Mouse (Mus musculus): ENCODE results near the gene Olfr90. TPM values are rescaled to one million over a fixed set of nuclear protein-coding genes. Genes with fewer than 3 reads are reported as not detected.

The Olfr90 gene
- polyA plus RNA-seq, 1 experiment from 2014 or later = not detected

- Histone ChIP-seq H3K27ac (ENCODE audit: low read depth, low read length) (no peak overlapping the region), H3K9ac (ENCODE audit: low read depth, low read length) (no peak overlapping the region), H3K9me3 (ENCODE audit: control insufficient read depth, low read length) (no peaks in the 10 kb centered on the region), H3K4me1 (replicated peaks; ENCODE audit: control insufficient read depth, insufficient read depth, low read length) (no peaks in the 10 kb centered on the region), H3K36me3 (ENCODE audit: control insufficient read depth, insufficient read depth, low read length) (peaks cover 4% of the 10 kb centered on the region; the same call in 1 of the 2 replicates), H3K4me3 (ENCODE audit: low read depth, low read length) (no peak overlapping the region), H3K27me3 (replicated peaks; ENCODE audit: control insufficient read depth, insufficient read depth, low read length) (no peaks in the 10 kb centered on the region), H3K4me2 (no peak overlapping the region)
- ATAC-seq (replicated peaks; ENCODE audit: low FRiP score) = no peak
- no peak for DNase-seq (ENCODE audit: low spot score)
- WGBS = 53% methylated on average over 1 of the region's 1 CpGs
These were observed 20.4 kb downstream of the Olfr90 start for GRCm38 (mm10) chr17:37067861-37068260.

DNA sequence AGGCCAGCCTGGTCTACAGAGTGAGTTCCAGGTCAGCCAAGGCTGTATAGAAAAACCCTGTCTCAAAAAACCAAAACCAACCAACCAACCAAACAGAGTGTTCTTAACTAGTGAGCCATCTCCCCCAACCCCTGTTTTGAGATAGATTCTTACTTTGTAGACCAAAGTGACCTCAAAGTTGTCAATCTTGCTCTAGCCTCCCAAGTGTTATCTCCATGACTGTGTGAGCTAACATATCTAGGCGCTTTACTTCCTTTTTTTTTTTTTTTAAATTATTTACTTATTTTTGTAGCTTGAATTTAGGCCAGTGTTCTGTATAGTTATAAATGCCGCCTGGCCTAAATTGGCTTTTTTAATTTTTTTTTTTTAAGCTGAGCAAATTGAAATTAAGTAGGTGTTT, 22.3 kb downstream of the Olfr90 start:
- H3K27ac ChIP-seq (ENCODE audit: low read depth, low read length) = no peak overlapping the region
- no peak overlapping the region for H3K4me3 ChIP-seq (ENCODE audit: low read depth, low read length)
- ATAC-seq (replicated peaks; ENCODE audit: low FRiP score) = no peak
- no peak for DNase-seq (ENCODE audit: low spot score)
- peaks cover 4% of the 10 kb centered on the region; the same call in 1 of the 2 replicates for H3K36me3 ChIP-seq (ENCODE audit: control insufficient read depth, insufficient read depth, low read length)
- H3K4me2 ChIP-seq = no peak overlapping the region
- no peaks in the 10 kb centered on the region for H3K4me1 ChIP-seq (replicated peaks; ENCODE audit: control insufficient read depth, insufficient read depth, low read length)
- H3K9ac ChIP-seq (ENCODE audit: low read depth, low read length) = no peak overlapping the region
- WGBS = 73% methylated on average over 2 of the region's 2 CpGs
- no peaks in the 10 kb centered on the region for H3K27me3 ChIP-seq (replicated peaks; ENCODE audit: control insufficient read depth, insufficient read depth, low read length)
- H3K9me3 ChIP-seq (ENCODE audit: control insufficient read depth, low read length) = no peaks in the 10 kb centered on the region

- H3K4me3 ChIP-seq (ENCODE audit: low read depth, low read length) = no peak overlapping the region
- DNase-seq (ENCODE audit: low spot score) (no peak), ATAC-seq (replicated peaks; ENCODE audit: low FRiP score) (no peak)
- H3K9me3 ChIP-seq (ENCODE audit: control insufficient read depth, low read length) = no peaks in the 10 kb centered on the region
- no peaks in the 10 kb centered on the region; the same call in 1 of the 2 replicates for H3K36me3 ChIP-seq (ENCODE audit: control insufficient read depth, insufficient read depth, low read length)
- no peaks in the 10 kb centered on the region for H3K27me3 ChIP-seq (replicated peaks; ENCODE audit: control insufficient read depth, insufficient read depth, low read length)
- no peak overlapping the region for H3K27ac ChIP-seq (ENCODE audit: low read depth, low read length)
- H3K4me2 ChIP-seq = no peak overlapping the region
- 84% methylated on average over 11 of the region's 11 CpGs for WGBS
- H3K9ac ChIP-seq (ENCODE audit: low read depth, low read length) = no peak overlapping the region
- H3K4me1 ChIP-seq (replicated peaks; ENCODE audit: control insufficient read depth, insufficient read depth, low read length) = no peaks in the 10 kb centered on the region
These were observed 24.4 kb downstream of the Olfr90 start for GRCm38 (mm10) chr17:37063686-37064495.

DNA sequence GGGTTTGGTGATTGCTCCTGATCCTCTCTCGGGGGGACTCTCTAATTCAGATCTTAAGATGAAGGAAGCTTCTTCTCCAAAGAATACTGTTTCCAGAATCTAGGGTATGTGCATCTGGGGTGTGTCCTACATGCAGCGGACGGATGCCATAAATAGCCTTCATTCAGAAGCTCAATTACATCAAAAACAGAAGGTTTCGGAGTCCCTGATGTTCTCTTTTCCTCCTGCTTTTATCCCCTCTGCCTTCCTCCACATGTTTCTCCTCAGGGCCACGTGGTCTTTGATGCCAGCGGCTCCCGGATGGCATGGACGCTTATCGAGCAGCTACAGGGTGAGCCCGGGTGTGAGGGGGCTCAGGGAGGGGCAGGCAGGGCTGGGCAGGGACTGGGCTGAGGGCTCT, 25.2 kb downstream of the Olfr90 start:
- 76% methylated on average over 10 of the region's 10 CpGs for WGBS
- H3K9me3 ChIP-seq (ENCODE audit: control insufficient read depth, low read length) = no peaks in the 10 kb centered on the region
- H3K4me3 ChIP-seq (ENCODE audit: low read depth, low read length) = no peak overlapping the region
- no peak overlapping the region for H3K4me2 ChIP-seq
- DNase-seq (ENCODE audit: low spot score) = no peak
- H3K27me3 ChIP-seq (replicated peaks; ENCODE audit: control insufficient read depth, insufficient read depth, low read length) = no peaks in the 10 kb centered on the region
- no peak for ATAC-seq (replicated peaks; ENCODE audit: low FRiP score)
- no peaks in the 10 kb centered on the region for H3K36me3 ChIP-seq (ENCODE audit: control insufficient read depth, insufficient read depth, low read length)
- no peak overlapping the region for H3K9ac ChIP-seq (ENCODE audit: low read depth, low read length)
- no peaks in the 10 kb centered on the region for H3K4me1 ChIP-seq (replicated peaks; ENCODE audit: control insufficient read depth, insufficient read depth, low read length)
- H3K27ac ChIP-seq (ENCODE audit: low read depth, low read length) = no peak overlapping the region

DNA sequence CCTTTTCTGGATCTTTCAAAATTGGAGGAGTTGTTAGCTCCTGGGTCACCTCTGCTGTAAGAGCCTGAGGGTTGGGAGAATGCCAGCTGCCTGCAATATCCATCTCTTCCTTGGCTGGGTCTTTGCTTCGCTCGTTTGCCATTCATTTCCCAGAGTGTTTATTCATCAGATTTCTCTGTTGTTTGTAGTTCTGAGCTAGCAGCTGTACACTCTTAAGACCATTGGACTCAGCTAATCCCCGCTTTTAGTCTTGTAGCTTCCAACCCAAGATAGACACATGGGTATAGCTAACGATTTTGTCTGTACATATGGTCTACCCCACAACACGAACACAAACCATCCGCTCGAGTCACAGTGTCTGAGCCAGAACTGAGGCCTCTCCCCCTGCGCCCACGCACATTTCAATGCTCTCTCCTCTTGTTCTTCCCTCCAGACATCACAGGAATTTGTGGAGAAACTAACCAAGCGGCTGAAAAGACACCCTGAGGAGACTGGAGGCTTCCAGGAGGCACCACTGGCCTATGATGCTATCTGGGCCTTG, 26.1 kb downstream of the Olfr90 start:
- H3K4me3 ChIP-seq (ENCODE audit: low read depth, low read length) = no peak overlapping the region
- ATAC-seq (replicated peaks; ENCODE audit: low FRiP score) = no peak
- no peaks in the 10 kb centered on the region for H3K36me3 ChIP-seq (ENCODE audit: control insufficient read depth, insufficient read depth, low read length)
- H3K4me1 ChIP-seq (replicated peaks; ENCODE audit: control insufficient read depth, insufficient read depth, low read length) = no peaks in the 10 kb centered on the region
- H3K9ac ChIP-seq (ENCODE audit: low read depth, low read length) = no peak overlapping the region
- no peaks in the 10 kb centered on the region for H3K27me3 ChIP-seq (replicated peaks; ENCODE audit: control insufficient read depth, insufficient read depth, low read length)
- H3K4me2 ChIP-seq = no peak overlapping the region
- 87% methylated on average over 10 of the region's 10 CpGs for WGBS
- no peaks in the 10 kb centered on the region for H3K9me3 ChIP-seq (ENCODE audit: control insufficient read depth, low read length)
- H3K27ac ChIP-seq (ENCODE audit: low read depth, low read length) = no peak overlapping the region
- no peak for DNase-seq (ENCODE audit: low spot score)

DNA sequence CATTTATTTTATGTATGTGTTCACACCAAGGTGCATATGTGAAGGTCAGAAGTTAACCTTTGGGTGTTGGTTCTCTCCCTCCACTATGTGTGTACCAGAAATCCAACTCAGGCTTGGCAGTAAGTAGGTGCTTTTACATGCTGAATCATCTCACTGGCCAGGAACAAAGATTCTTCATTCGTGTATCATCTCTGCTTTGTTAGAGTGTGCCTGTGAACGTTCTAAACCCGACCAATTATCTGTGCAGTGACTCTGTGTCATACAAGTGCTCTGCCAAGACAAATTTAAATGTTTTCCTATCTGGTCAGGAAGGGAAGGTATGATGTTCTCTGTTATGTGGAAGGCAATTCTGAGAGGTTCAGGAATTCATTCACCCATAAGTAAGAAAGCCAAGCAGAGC, 26.9 kb downstream of the Olfr90 start:
- WGBS = 78% methylated on average over 3 of the region's 3 CpGs
- Histone ChIP-seq H3K4me2 (no peak overlapping the region), H3K4me1 (replicated peaks; ENCODE audit: control insufficient read depth, insufficient read depth, low read length) (no peaks in the 10 kb centered on the region), H3K27ac (ENCODE audit: low read depth, low read length) (no peak overlapping the region), H3K4me3 (ENCODE audit: low read depth, low read length) (no peak overlapping the region), H3K9ac (ENCODE audit: low read depth, low read length) (no peak overlapping the region), H3K9me3 (ENCODE audit: control insufficient read depth, low read length) (no peaks in the 10 kb centered on the region), H3K36me3 (ENCODE audit: control insufficient read depth, insufficient read depth, low read length) (no peaks in the 10 kb centered on the region; the same call in 1 of the 2 replicates), H3K27me3 (replicated peaks; ENCODE audit: control insufficient read depth, insufficient read depth, low read length) (no peaks in the 10 kb centered on the region)
- ATAC-seq (replicated peaks; ENCODE audit: low FRiP score) (no peak), DNase-seq (ENCODE audit: low spot score) (no peak)

DNA sequence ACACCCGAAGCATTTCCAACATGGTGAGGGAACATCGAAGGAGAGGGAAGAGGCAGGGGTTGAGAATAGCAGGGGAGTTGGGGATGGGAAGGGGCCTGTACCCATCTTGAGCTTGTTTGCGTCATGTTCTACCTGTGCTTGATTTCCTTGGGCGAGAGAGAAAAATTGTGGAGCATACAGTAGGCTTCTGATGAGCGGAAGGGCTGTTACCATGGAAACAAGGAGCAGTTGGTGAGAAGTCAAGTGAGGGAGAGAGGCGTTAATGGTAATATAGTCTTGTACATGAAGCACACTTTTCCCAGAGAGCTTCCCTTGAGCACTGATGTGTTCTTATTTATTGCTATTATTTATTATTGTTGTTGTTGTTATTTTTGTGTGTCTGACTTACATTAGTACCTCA, 31.3 kb downstream of the Olfr90 start:
- no peak for DNase-seq (ENCODE audit: low spot score)
- H3K27me3 ChIP-seq (replicated peaks; ENCODE audit: control insufficient read depth, insufficient read depth, low read length) = peaks cover under 1% of the 10 kb centered on the region; the same call in 1 of the 2 replicates
- no peak for ATAC-seq (replicated peaks; ENCODE audit: low FRiP score)
- no peak overlapping the region for H3K4me3 ChIP-seq (ENCODE audit: low read depth, low read length)
- H3K9me3 ChIP-seq (ENCODE audit: control insufficient read depth, low read length) = no peaks in the 10 kb centered on the region
- H3K9ac ChIP-seq (ENCODE audit: low read depth, low read length) = no peak overlapping the region
- 88% methylated on average over 6 of the region's 6 CpGs for WGBS
- H3K27ac ChIP-seq (ENCODE audit: low read depth, low read length) = no peak overlapping the region
- H3K4me1 ChIP-seq (replicated peaks; ENCODE audit: control insufficient read depth, insufficient read depth, low read length) = no peaks in the 10 kb centered on the region
- H3K4me2 ChIP-seq = no peak overlapping the region
- H3K36me3 ChIP-seq (ENCODE audit: control insufficient read depth, insufficient read depth, low read length) = no peaks in the 10 kb centered on the region; the same call in 1 of the 2 replicates

DNA sequence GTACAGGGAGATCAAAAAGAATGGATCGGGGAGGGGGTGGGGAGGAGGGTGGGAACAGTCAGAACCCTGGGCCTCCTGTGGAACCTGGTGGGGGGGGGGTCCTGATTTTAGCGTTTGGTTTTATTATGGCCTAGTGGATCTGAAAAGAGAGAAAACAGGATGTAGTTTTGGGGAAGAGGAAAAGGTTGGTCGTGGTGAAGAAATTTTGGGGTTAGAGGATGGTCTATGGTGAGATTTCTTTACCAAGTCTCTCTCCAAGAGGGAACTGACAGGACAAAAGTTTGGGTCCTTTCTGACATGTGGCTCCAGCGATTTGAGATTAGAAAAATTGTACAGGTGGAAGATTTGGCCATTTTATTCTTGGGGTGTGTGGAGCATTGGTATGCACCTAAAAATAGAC, 36.6 kb downstream of the Olfr90 start:
- no peak overlapping the region for H3K9ac ChIP-seq (ENCODE audit: low read depth, low read length)
- H3K4me1 ChIP-seq (replicated peaks; ENCODE audit: control insufficient read depth, insufficient read depth, low read length) = peaks cover 7% of the 10 kb centered on the region; the same call in 1 of the 2 replicates
- H3K4me2 ChIP-seq = no peak overlapping the region
- H3K27ac ChIP-seq (ENCODE audit: low read depth, low read length) = no peak overlapping the region
- H3K27me3 ChIP-seq (replicated peaks; ENCODE audit: control insufficient read depth, insufficient read depth, low read length) = peaks cover 49% of the 10 kb centered on the region
- H3K4me3 ChIP-seq (ENCODE audit: low read depth, low read length) = no peak overlapping the region
- 50% methylated on average over 4 of the region's 4 CpGs for WGBS
- ATAC-seq (replicated peaks; ENCODE audit: low FRiP score) = no peak
- no peaks in the 10 kb centered on the region for H3K9me3 ChIP-seq (ENCODE audit: control insufficient read depth, low read length)
- no peaks in the 10 kb centered on the region; the same call in 1 of the 2 replicates for H3K36me3 ChIP-seq (ENCODE audit: control insufficient read depth, insufficient read depth, low read length)
- no peak for DNase-seq (ENCODE audit: low spot score)

DNA sequence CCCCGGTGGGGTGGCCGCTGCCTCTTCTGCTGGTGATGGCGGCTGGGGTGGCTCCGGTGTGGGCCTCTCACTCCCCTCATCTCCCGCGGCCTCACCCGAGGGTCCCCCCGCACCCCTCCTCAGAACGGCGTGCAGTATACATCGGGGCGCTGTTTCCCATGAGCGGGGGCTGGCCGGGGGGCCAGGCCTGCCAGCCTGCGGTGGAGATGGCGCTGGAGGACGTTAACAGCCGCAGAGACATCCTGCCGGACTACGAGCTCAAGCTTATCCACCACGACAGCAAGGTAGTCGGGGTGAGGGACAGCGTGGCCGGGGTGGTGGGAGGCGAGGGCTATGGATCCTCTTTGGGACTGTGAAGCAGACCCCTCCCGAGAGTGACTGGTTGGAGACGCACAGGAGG, 37.4 kb downstream of the Olfr90 start:
- no peak for DNase-seq (ENCODE audit: low spot score)
- no peaks in the 10 kb centered on the region; the same call in 1 of the 2 replicates for H3K36me3 ChIP-seq (ENCODE audit: control insufficient read depth, insufficient read depth, low read length)
- H3K27ac ChIP-seq (ENCODE audit: low read depth, low read length) = no peak overlapping the region
- no peaks in the 10 kb centered on the region for H3K9me3 ChIP-seq (ENCODE audit: control insufficient read depth, low read length)
- H3K4me3 ChIP-seq (ENCODE audit: low read depth, low read length) = peak overlapping the region; percentile 51
- peak overlapping the region; percentile 75 for H3K4me2 ChIP-seq
- H3K27me3 ChIP-seq (replicated peaks; ENCODE audit: control insufficient read depth, insufficient read depth, low read length) = peaks cover 58% of the 10 kb centered on the region
- H3K4me1 ChIP-seq (replicated peaks; ENCODE audit: control insufficient read depth, insufficient read depth, low read length) = peaks cover 10% of the 10 kb centered on the region; the same call in 1 of the 2 replicates
- peak overlapping the region; percentile 37 for H3K9ac ChIP-seq (ENCODE audit: low read depth, low read length)
- 5% methylated on average over 25 of the region's 27 CpGs for whole genome bisulfite sequencing
- ATAC-seq (replicated peaks; ENCODE audit: low FRiP score) = no peak

Measured in liver, embryonic 11.5 days (tissue).